In genomic region chr1:155205822-155206660, GRCm38 (mm10) we compare ENCODE assay signal across 9 mouse cellular contexts. TPM values are rescaled to one million over a fixed set of nuclear protein-coding genes. Genes with fewer than 3 reads are reported as not detected.
DNase-seq lines count a peak whose midpoint lies in the region; ATAC-seq lines count a peak whose summit lies in the region.
"Had no signal": no experiment of that assay in that cellular context is flagged by ENCODE, and none has a peak within 500 bp of the region (broad histone marks: within the 10 kb centered on the region; RNA-seq: fewer than 3 reads in every experiment).

No protein-coding gene starts in this region.

- peak; percentile 13 for DNase-seq in adrenal gland, adult 8-10 months
- DNase-seq in adrenal gland, postnatal 36 days = no peak
- DNase-seq in lung, postnatal 25 days (ENCODE audit: low spot score) = no peak
- peak; percentile 66 for DNase-seq in retina, embryonic 14.5 days (ENCODE audit: low spot score)
- no peak for DNase-seq in gastrocnemius, postnatal 25 days
- DNase-seq in urinary bladder, postnatal 25 days (ENCODE audit: low spot score) = no peak
- DNase-seq: liver had no signal

- no peak overlapping the region for H3K9ac ChIP-seq in lung, embryonic 16.5 days (ENCODE audit: low read length)

- no peak overlapping the region for H3K4me3 ChIP-seq in lung, embryonic 16.5 days (ENCODE audit: low read length)

- no peak overlapping the region for H3K27ac ChIP-seq in lung, embryonic 16.5 days (ENCODE audit: low read length)

- H3K27me3 ChIP-seq in lung, embryonic 16.5 days (ENCODE audit: control insufficient read depth, insufficient read depth, low read depth, low read length) = no peaks in the 10 kb centered on the region

- 48% methylated on average over 19 of the region's 19 CpGs for WGBS in lung, embryonic 16.5 days

- no peaks in the 10 kb centered on the region for H3K9me3 ChIP-seq in lung, embryonic 16.5 days (ENCODE audit: control insufficient read depth, low read length)

- H3K4me2 ChIP-seq in lung, embryonic 16.5 days (ENCODE audit: low read depth, low read length) = no peak overlapping the region

- H3K4me1 ChIP-seq in lung, embryonic 16.5 days (replicated peaks; ENCODE audit: control insufficient read depth, insufficient read depth, low read length) = peaks cover 22% of the 10 kb centered on the region

- ATAC-seq in lung, embryonic 16.5 days (ENCODE audit: low read depth) = 0 out of 2 replicates have a peak, but pooled peaks have one; percentile 11
- peak; percentile 68 to 85 for ATAC-seq in hematopoietic stem cell, adult 5-6 weeks (replicated peaks in 1 of 2; ENCODE audit: insufficient read depth in 1 of 2, low FRiP score in 2 of 2, low TSS enrichment in 1 of 2, low read depth in 1 of 2, poor library complexity in 2 of 2, severe bottlenecking in 2 of 2)

- no peaks in the 10 kb centered on the region for H3K36me3 ChIP-seq in lung, embryonic 16.5 days (ENCODE audit: control insufficient read depth, insufficient read depth, low read length)

RNA-seq across cellular contexts. Expression of gene BC034090, which starts 38.2 kb away (rescaled TPM):
- 10 to 100 TPM; 28.2 to 60.1 (median 36.1) TPM for total RNA-seq in adrenal gland, adult 8-10 months (2022)
- total RNA-seq in adrenal gland, postnatal 36 days (2021) = 10 to 100 TPM; 23.8 to 39.7 TPM
- 4.4 and 4.8 TPM in 2 replicates for polyA plus RNA-seq in lung, embryonic 16.5 days (2015; fragmentation: Nextera tagmentation; extraction: Ambion mirVana)
- total RNA-seq in hematopoietic stem cell, adult 5-6 weeks (2017) = 2.6 and 6.6 TPM in 2 replicates
- total RNA-seq in gastrocnemius, postnatal 25 days (2021) = 1 to 10 TPM; 1.7 to 2.3 TPM

RNA-seq across cellular contexts. Expression of gene Stx6, which starts 47.5 kb away (rescaled TPM):
- 10 to 100 TPM; 51.1 to 58.4 (median 54.2) TPM for total RNA-seq in adrenal gland, adult 8-10 months (2022)
- total RNA-seq in adrenal gland, postnatal 36 days (2021) = 10 to 100 TPM; 53.6 to 57.3 TPM
- polyA plus RNA-seq in lung, embryonic 16.5 days (2015; fragmentation: Nextera tagmentation; extraction: Ambion mirVana) = 72.8 and 75.5 TPM in 2 replicates
- 58.4 and 85.5 TPM in 2 replicates for total RNA-seq in hematopoietic stem cell, adult 5-6 weeks (2017)
- 10 to 100 TPM; 11.3 to 12.2 TPM for total RNA-seq in gastrocnemius, postnatal 25 days (2021)

RNA-seq across cellular contexts. Expression of gene Mr1, which starts 59.4 kb away (rescaled TPM):
- 10 to 100 TPM; 34.4 to 41.2 (median 40.1) TPM for total RNA-seq in adrenal gland, adult 8-10 months (2022)
- 10 to 100 TPM; 20.2 to 27.0 TPM for total RNA-seq in adrenal gland, postnatal 36 days (2021)
- polyA plus RNA-seq in lung, embryonic 16.5 days (2015; fragmentation: Nextera tagmentation; extraction: Ambion mirVana) = 13.9 and 14.0 TPM in 2 replicates
- 19.7 and 22.7 TPM in 2 replicates for total RNA-seq in hematopoietic stem cell, adult 5-6 weeks (2017)
- total RNA-seq in gastrocnemius, postnatal 25 days (2021) = 10 to 100 TPM in 1 of 2 experiments, 1 to 10 TPM in 1; 7.3 to 10.6 TPM

Comparison
In these comparisons a context has a peak if more than half of its experiments do, and no peak if none do; other contexts are left out.
1. DNase-seq: peak in adrenal gland, adult 8-10 months (single experiment) and retina, embryonic 14.5 days (single experiment); none in adrenal gland, postnatal 36 days (0 of 2), lung, postnatal 25 days (single experiment), gastrocnemius, postnatal 25 days (single experiment) and urinary bladder, postnatal 25 days (single experiment).